Mouse (Mus musculus) heart, embryonic 15.5 days (tissue): ENCODE results near the gene Smim22. TPM values are rescaled to one million over a fixed set of nuclear protein-coding genes. Genes with fewer than 3 reads are reported as not detected.

Source experiments
- ATAC-seq: fragments of 200-750 bp; cut with Nextera tagmentation; replicated peaks from 2 replicates; pipeline ENCODE4 v1.8.0; 2017; ENCODE audit warnings: low read depth, moderate TSS enrichment; ENCODE audit not compliant: insufficient number of reproducible peaks, insufficient read depth, low FRiP score
- H3K27ac ChIP-seq: fragments of 300-500 bp; sonication (generic); 2 replicates; pipeline ENCODE4 v1.5.1; 2015; ENCODE audit warnings: mild to moderate bottlenecking, inconsistent platforms
- H3K27me3 ChIP-seq: fragments of 300-500 bp; sonication (generic); 2 replicates; pipeline ENCODE4 v1.6.1; 2015; ENCODE audit warnings: inconsistent platforms
- H3K36me3 ChIP-seq: fragments of 300-500 bp; sonication (generic); 2 replicates; pipeline ENCODE4 v1.6.1; 2015; ENCODE audit warnings: mild to moderate bottlenecking, inconsistent platforms
- H3K4me1 ChIP-seq: fragments of 300-500 bp; sonication (generic); replicated peaks from 2 replicates; pipeline ENCODE4 v1.6.1; 2015; ENCODE audit warnings: inconsistent platforms
- H3K4me2 ChIP-seq: fragments of 300-500 bp; sonication (generic); 2 replicates; pipeline ENCODE4 v1.6.1; 2015; ENCODE audit warnings: inconsistent platforms, mild to moderate bottlenecking, moderate library complexity
- H3K4me3 ChIP-seq: fragments of 300-500 bp; sonication (generic); 2 replicates; pipeline ENCODE4 v1.5.1; 2015; ENCODE audit warnings: mild to moderate bottlenecking, inconsistent platforms
- H3K9ac ChIP-seq: fragments of 300-500 bp; sonication (generic); 2 replicates; pipeline ENCODE4 v1.6.1; 2015; ENCODE audit warnings: mild to moderate bottlenecking, inconsistent platforms
- H3K9me3 ChIP-seq: fragments of 300-500 bp; sonication (generic); replicated peaks from 2 replicates; pipeline ENCODE4 v1.6.1; 2016; ENCODE audit warnings: inconsistent platforms
- WGBS: fragments of 180-500 bp; shearing (Covaris S2); methylation state at CpG from one replicate; pipeline ENCODE4 v1.1.7; 2015; ENCODE audit warnings: mixed read lengths; 5-methylcytosine and 5-hydroxymethylcytosine counted together
- polyA plus RNA-seq: library from polyadenylated mRNA; unstranded; fragments of >200 nt; fragmentation: Nextera tagmentation; extraction: Ambion mirVana; gene quantifications from 2 replicates; pipeline ENCODE4 v1.2.1, GENCODE M21; 2015

The Smim22 gene
- polyA plus RNA-seq: 3.3 and 5.9 TPM in 2 replicates

DNA sequence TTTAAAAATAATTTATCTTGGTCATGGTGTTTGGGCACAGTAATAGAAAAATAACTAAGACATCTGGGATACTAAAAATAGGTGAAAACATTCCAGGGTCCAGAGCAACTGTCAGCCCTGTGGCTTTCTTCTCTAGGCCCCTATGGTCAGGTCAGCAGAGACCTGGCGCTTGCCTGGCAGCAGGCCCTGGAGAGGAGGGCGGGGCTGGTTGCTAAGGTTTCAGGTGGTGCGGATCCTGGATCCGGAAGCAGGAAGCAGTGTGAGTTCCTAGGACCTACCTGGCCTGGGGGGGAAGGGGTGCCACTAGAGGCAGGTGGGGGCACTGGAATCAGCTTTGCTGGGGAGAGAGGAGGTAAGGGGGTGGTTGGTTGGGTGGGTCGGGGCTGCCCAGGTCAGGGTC lies at the start of gene Smim22:
Gene Smim22 (plus strand): TSS at position 222 of the 400 bp plus-strand sequence.
- WGBS: 42% methylated on average over 5 of the region's 5 CpGs
- Histone ChIP-seq H3K27me3 (no peaks in the 10 kb centered on the region), H3K4me3 (no peak within 1 kb of the TSS), H3K9ac (no peak within 1 kb of the TSS), H3K4me1 (peaks cover 6% of the 10 kb centered on the region), H3K27ac (no peak within 1 kb of the TSS), H3K4me2 (peak within 1 kb of the TSS; percentile 18; the same call in 1 of the 2 replicates), H3K36me3 (no peaks in the 10 kb centered on the region; the same call in 1 of the 2 replicates), H3K9me3 (no peaks in the 10 kb centered on the region)
- ATAC-seq: no peak

DNA sequence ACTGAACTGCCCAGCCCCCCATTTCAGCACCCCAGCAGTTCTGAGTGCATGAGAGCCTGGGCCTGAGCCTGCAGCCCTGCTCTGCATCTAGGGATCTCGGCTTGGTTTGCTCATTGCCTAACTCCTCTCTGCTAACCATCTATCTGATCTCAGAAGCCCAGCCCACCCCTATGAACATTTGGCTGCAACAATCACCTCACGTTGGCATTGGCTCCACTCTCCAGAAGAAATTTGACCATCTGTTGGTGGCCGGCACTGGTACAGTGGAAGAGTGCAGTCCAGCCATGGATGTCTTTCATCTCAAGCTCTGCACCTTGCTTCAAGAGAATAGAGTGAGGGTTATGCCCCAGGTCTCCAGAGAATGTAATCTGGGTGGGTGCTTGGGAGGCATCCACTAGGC lies 49.6 kb upstream of the Smim22 start:
- Histone ChIP-seq H3K4me3 (no peak overlapping the region), H3K4me1 (peaks cover 1% of the 10 kb centered on the region), H3K27me3 (no peaks in the 10 kb centered on the region), H3K4me2 (no peak overlapping the region), H3K9ac (no peak overlapping the region), H3K36me3 (peaks cover 44% of the 10 kb centered on the region), H3K9me3 (no peaks in the 10 kb centered on the region), H3K27ac (no peak overlapping the region)
- WGBS: 86% methylated on average over 3 of the region's 3 CpGs
- ATAC-seq: no peak

DNA sequence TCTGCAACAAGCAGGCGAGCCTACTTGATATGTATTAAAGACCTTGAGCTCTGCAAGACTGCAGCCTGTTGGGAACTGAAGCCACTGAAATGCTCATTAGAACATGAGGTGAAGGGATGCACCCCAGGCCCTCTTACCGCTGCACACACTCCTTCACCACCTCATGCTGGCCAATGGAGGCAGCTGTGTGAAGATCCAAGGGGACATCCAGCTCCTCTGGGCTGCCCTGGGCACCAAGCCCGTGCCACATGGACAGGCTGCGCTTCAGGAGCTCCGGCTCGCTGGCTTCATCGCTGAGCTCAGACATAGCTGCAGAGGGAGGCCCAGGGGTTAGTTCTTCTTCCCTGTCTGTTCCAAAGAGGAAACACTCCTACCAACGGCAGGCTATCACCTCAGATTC lies 46.8 kb upstream of the Smim22 start:
- Histone ChIP-seq H3K9ac (no peak overlapping the region), H3K27ac (no peak overlapping the region; the same call in 1 of the 2 replicates), H3K9me3 (no peaks in the 10 kb centered on the region), H3K4me2 (no peak overlapping the region), H3K4me3 (no peak overlapping the region), H3K36me3 (peaks cover 17% of the 10 kb centered on the region), H3K4me1 (peaks cover 15% of the 10 kb centered on the region), H3K27me3 (no peaks in the 10 kb centered on the region)
- no peak for ATAC-seq
- 87% methylated on average over 8 of the region's 8 CpGs for WGBS

DNA sequence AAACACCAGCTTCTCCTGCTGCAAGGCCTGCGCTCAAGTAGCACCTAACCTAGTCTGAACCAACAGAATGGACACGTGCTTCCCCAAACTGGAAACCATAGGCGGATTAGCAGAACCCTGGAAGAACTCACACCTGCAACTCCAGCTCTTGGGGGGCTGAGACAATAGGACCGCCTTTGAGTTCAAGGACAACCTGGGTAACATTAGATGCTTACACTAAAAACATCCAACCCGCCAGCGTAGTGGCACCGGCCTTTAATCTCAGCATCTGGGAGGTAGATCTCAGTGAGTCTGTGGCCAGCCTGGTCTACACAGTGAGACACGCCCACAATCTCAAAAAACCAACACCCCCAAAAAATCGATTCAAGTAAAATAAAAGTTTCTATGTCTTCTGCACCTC lies 43.7 kb upstream of the Smim22 start:
- no peak overlapping the region; the same call in 1 of the 2 replicates for H3K27ac ChIP-seq
- H3K27me3 ChIP-seq: no peaks in the 10 kb centered on the region
- 44% methylated on average over 9 of the region's 9 CpGs for WGBS
- H3K4me1 ChIP-seq: peaks cover 19% of the 10 kb centered on the region
- no peaks in the 10 kb centered on the region; the same call in 1 of the 2 replicates for H3K36me3 ChIP-seq
- no peak for ATAC-seq
- peak overlapping the region; percentile 94 for H3K9ac ChIP-seq
- H3K9me3 ChIP-seq: no peaks in the 10 kb centered on the region
- H3K4me3 ChIP-seq: peak overlapping the region; percentile 100
- H3K4me2 ChIP-seq: peak overlapping the region; percentile 89

DNA sequence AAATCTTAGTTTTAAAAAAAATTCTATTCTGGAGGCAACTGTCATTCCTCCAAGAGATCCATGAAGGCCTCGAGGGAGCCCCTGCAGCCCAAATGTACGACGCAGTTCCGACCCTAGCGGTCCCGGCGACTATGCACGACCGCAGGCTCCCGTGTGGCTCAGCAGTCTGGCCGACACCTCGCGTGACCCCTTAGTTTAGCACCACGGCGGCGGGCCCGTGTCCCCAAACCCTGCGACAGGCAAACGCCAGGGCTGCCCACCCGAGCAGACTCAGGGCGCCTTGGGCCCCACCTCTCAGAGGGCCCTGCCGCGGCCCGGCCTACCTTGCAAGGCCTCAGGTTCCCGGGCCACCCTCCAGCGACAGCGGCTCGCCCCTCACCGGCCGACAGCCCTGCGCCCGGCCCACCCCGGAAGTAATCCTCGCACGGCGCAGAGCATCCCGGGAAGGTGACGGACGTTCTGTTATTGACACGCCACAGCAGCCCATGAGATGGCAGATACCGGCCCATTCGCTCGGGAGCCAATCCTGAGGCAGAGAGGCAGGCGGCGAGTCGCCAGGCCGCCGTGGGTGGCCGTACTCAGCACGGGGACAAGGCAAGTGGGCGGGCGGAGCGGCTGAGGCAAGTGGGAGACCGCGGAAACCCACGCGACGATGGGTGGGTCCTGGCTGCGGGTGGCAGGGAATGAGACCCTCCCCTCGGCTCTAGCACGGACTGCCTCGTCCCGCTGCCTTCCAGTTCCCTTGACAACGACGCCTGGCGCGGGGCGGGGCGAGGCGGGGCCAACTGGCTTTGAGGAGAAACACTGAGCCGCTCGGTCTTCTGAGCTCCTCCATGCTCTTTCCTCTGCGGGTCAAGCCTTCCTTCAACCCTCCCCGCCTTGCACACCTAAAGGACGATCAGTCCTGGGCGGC lies 43.0 kb upstream of the Smim22 start, which contains the start of gene Anks3:
Gene Anks3 (minus strand): TSS at position 409 of the 913 bp plus-strand sequence.
- WGBS: under 1% methylated on average over 76 of the region's 76 CpGs
- H3K27me3 ChIP-seq: no peaks in the 10 kb centered on the region
- no peaks in the 10 kb centered on the region; the same call in 1 of the 2 replicates for H3K36me3 ChIP-seq
- peak; percentile 96 for ATAC-seq
- H3K4me1 ChIP-seq: peaks cover 19% of the 10 kb centered on the region
- no peaks in the 10 kb centered on the region for H3K9me3 ChIP-seq
- H3K27ac ChIP-seq: peak within 1 kb of the TSS; percentile 86
- H3K9ac ChIP-seq: peak within 1 kb of the TSS; percentile 94
- peak within 1 kb of the TSS; percentile 100 for H3K4me3 ChIP-seq
- H3K4me2 ChIP-seq: peak within 1 kb of the TSS; percentile 89

DNA sequence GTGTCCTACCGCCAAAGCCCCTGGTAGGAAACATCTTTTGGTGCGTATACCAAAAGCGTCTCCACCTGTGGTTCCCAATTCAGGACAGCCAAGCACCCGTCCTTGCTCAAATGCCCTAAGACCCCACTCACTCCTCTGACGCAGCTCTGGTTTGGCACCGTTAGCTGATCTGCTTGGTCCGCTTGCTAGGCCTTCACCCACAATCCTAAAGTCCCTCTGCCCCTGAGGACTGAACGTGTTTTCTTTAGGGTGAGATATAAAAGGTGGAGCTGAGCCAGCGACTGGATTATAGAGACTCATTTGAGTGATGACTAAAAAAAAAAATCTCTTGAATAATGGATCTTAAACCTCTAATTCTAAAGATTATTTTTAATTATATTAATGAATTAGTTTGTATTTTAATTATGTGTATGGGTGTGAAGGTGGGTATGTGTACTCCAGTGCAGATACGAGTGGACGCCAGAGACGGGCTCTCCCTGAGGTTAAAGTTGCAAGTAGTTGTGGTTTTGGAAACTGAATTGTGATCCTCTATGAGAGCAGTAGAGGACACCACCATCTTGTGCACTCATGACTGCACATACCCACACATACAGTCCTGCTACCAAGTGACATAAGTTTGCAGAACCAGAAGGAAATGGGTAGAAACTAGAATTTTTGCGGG lies 42.2 kb upstream of the Smim22 start:
- WGBS: 18% methylated on average over 13 of the region's 13 CpGs
- Histone ChIP-seq H3K4me3 (peak overlapping the region; percentile 100), H3K9me3 (no peaks in the 10 kb centered on the region), H3K4me2 (peak overlapping the region; percentile 89), H3K27ac (peak overlapping the region; percentile 86), H3K4me1 (peaks cover 19% of the 10 kb centered on the region), H3K36me3 (no peaks in the 10 kb centered on the region; the same call in 1 of the 2 replicates), H3K27me3 (no peaks in the 10 kb centered on the region), H3K9ac (peak overlapping the region; percentile 94)
- 0 out of 2 replicates have a peak, but pooled peaks have one; percentile 2 for ATAC-seq

DNA sequence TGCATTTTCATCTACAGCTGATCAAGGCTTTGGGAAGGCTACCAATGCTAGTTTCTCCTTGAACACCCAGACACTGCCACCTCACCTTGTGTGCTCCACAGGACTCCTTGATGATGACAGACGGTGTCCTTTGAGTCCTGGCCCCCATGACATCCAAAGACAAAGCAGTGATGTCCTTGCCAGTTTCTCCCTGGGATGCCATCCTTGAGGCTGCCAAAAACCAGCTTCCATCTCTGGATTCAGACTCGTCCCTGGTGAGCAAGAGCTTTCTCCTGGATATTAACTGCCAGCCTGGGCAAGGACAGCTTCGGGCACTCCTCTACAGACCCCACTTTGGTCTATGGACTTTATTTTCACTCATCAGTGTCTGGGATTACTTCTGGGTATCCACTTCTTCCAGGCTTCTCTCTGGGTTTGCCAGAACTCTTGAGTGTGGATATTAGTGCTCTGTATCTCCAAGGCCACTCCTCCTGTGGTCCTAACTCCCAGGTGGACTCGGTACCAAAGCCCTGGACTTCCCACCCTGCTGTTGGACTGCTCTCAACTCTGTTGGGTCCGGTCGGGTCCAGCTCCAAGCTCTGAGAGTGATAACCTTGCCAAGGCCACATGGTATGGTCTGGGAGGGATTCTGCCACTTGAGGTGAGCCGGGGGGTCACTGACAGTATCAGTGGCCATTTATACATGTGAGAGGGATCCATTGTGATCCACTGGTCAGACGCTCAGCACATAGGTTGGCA lies 41.5 kb upstream of the Smim22 start:
- no peak for ATAC-seq
- Histone ChIP-seq H3K9me3 (no peaks in the 10 kb centered on the region), H3K4me2 (peak overlapping the region; percentile 89; the same call in 1 of the 2 replicates), H3K4me1 (peaks cover 19% of the 10 kb centered on the region), H3K4me3 (peak overlapping the region; percentile 100; the same call in 1 of the 2 replicates), H3K36me3 (no peaks in the 10 kb centered on the region; the same call in 1 of the 2 replicates), H3K27me3 (no peaks in the 10 kb centered on the region), H3K27ac (no peak overlapping the region), H3K9ac (no peak overlapping the region)
- 87% methylated on average over 8 of the region's 8 CpGs for WGBS

DNA sequence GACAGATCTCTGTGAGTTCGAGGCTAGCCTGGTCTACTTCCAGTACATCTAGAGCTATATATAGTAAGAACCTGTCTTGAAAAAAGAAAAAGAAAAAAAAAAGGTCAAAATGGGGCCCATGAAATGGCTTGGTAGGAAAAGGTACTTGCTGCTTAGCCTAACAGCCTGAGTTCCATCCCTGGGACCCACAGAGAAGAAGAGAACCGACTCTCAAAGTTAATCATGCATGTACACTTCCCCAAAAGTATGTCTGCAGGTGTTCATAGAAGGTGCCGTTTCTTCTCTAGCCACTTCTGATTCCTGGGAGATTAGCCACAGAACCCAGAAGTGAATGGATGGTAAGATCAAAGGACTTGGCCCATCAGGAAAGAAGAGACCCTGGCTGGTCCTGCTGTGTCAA lies 38.7 kb upstream of the Smim22 start:
- H3K27me3 ChIP-seq: no peaks in the 10 kb centered on the region
- peaks cover 14% of the 10 kb centered on the region for H3K4me1 ChIP-seq
- no peak overlapping the region for H3K4me3 ChIP-seq
- WGBS: 71% methylated on average over 3 of the region's 3 CpGs
- no peaks in the 10 kb centered on the region for H3K9me3 ChIP-seq
- H3K27ac ChIP-seq: no peak overlapping the region
- H3K9ac ChIP-seq: no peak overlapping the region
- H3K4me2 ChIP-seq: no peak overlapping the region
- no peaks in the 10 kb centered on the region for H3K36me3 ChIP-seq
- ATAC-seq: no peak

DNA sequence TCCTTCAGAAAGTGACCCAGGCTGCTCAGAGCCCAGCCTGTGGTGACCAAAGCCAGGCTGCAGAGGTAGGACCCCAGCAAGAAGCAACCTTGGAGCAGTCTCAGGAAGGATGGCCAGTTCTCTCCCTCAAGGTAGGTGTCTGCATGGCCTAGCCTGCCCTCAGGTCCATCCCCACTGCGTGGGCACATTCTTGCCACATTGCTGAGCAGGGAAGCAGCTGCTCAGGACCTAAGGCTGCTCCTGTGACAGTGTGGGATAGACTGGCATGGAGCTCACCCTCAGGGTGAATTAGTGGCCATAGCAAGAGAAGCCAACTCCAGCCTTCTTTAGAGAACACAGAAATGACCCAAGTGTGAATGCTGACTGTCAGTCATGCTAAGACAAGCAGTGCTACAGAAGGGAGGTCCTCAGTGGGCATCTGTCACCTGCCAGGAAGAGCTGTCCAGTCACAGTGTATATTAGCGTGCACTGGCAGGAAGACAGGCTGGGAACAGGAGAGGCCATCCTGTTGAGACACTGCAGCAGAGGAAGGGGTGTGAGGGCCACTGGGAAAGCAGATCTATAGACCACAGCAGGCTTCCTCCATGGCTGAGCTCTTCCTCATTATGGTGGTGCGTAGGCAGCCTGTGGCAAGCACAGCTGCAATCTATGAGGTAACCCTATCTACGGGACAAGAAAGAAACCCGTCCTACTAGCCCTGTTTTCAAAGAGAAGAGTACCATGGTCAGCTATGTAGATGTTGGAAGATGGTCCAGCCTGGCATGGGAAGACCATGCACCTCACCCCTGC lies 37.8 kb upstream of the Smim22 start:
- Histone ChIP-seq H3K4me1 (peaks cover 13% of the 10 kb centered on the region), H3K9me3 (no peaks in the 10 kb centered on the region), H3K27ac (no peak overlapping the region), H3K9ac (no peak overlapping the region), H3K36me3 (no peaks in the 10 kb centered on the region), H3K4me3 (no peak overlapping the region), H3K4me2 (no peak overlapping the region), H3K27me3 (no peaks in the 10 kb centered on the region)
- no peak for ATAC-seq
- 71% methylated on average over 5 of the region's 5 CpGs for WGBS

DNA sequence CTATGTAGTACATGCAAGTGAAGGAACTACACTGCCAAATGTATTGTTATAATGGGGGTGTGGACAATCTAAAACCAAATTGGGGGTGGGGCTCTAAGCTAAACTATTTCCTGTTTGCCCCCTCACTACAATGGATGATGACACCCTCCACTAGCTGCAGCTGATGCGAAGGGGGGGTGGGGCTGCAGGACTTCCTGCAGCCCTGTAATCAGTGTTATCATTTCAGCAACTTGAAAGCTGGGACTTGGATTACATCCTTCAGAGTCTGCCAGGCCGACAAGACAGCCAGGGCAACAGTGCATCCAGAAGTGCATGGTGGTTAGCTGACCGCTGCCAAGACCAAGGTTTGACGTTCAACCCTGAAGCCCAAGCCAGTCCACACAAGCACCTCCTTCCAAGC lies 35.5 kb upstream of the Smim22 start:
- Histone ChIP-seq H3K4me1 (0 out of 2 replicates have a peak, but pooled peaks cover 6% of the 10 kb centered on the region), H3K9ac (no peak overlapping the region), H3K27ac (0 out of 2 replicates have a peak overlapping the region, but pooled peaks have one; percentile 4), H3K4me2 (no peak overlapping the region), H3K9me3 (no peaks in the 10 kb centered on the region), H3K4me3 (no peak overlapping the region), H3K36me3 (no peaks in the 10 kb centered on the region), H3K27me3 (no peaks in the 10 kb centered on the region)
- no peak for ATAC-seq
- 44% methylated on average over 4 of the region's 4 CpGs for WGBS
